Mouse (Mus musculus) cerebellum, adult 2 months (tissue): Measurements from ENCODE around the gene Clps. TPM values are rescaled to one million over a fixed set of nuclear protein-coding genes. Genes with fewer than 3 reads are reported as not detected.

ENCODE experiments used
- DNase-seq, 2 experiments: peaks; one replicate each; pipeline ENCODE4 v3.0.0; 2021
- H3K27ac ChIP-seq: fragments of 200-500 bp; 2 replicates; pipeline ENCODE4 v1.5.1; 2012; ENCODE audit warnings: low read length, control low read depth, inconsistent platforms; ENCODE audit not compliant: insufficient read depth
- H3K27me3 ChIP-seq: fragments of 200-500 bp; 2 replicates; pipeline ENCODE4 v1.6.1; 2012; ENCODE audit warnings: inconsistent platforms, mild to moderate bottlenecking, low read length, moderate library complexity; ENCODE audit not compliant: control insufficient read depth, insufficient read depth
- H3K4me1 ChIP-seq: fragments of 200-500 bp; 2 replicates; pipeline ENCODE4 v1.6.1; 2011; ENCODE audit warnings: low read length; ENCODE audit not compliant: control insufficient read depth, insufficient read depth
- H3K4me3 ChIP-seq: fragments of 200-500 bp; replicated peaks from 2 replicates; pipeline ENCODE3; 2011; ENCODE audit warnings: mild to moderate bottlenecking, low read depth, low read length, control low read depth; ENCODE audit not compliant: insufficient read depth
- CTCF ChIP-seq: fragments of 200-500 bp; IDR thresholded peaks from 2 replicates; pipeline ENCODE4 v1.5.1; 2011; ENCODE audit warnings: low read depth, mild to moderate bottlenecking, control low read depth, low read length, moderate library complexity, borderline replicate concordance; ENCODE audit not compliant: insufficient read depth
- POLR2A ChIP-seq: fragments of 200-500 bp; IDR thresholded peaks from 2 replicates; pipeline ENCODE4 v1.6.1; 2011; ENCODE audit warnings: low read length, control low read depth, borderline replicate concordance; ENCODE audit not compliant: insufficient read depth
- WGBS: fragments of 180-500 bp; shearing (Covaris S2); methylation state at CpG from one replicate; pipeline ENCODE4 v1.1.7; 2018; 5-methylcytosine and 5-hydroxymethylcytosine counted together
- polyA plus RNA-seq: library from polyadenylated mRNA; depleted of rRNA; stranded (reverse); fragments of >200 nt; gene quantifications from 2 replicates; pipeline ENCODE4 v1.2.3, GENCODE M21; 2012

Gene Clps
- polyA plus RNA-seq, 1 experiment: 0.28 TPM

- no peak overlapping the region for H3K4me3 ChIP-seq
- TF ChIP-seq CTCF (no peak), POLR2A (no peak)
- DNase-seq: no peak
- H3K4me1 ChIP-seq: peaks cover 3% of the 10 kb centered on the region; the same call in 1 of the 2 replicates
- no peaks in the 10 kb centered on the region for H3K27me3 ChIP-seq
- no peak overlapping the region for H3K27ac ChIP-seq
- WGBS: 75% methylated on average over 5 of the region's 5 CpGs
These were observed 39.4 kb downstream of the Clps start for GRCm38 (mm10) chr17:28521071-28521726.

GRCm38 (mm10) chr17:28520561-28520960, 40.0 kb downstream of the Clps start:
- DNase-seq: no peak
- H3K4me3 ChIP-seq: no peak overlapping the region
- H3K27ac ChIP-seq: no peak overlapping the region
- H3K4me1 ChIP-seq: peaks cover 3% of the 10 kb centered on the region; the same call in 1 of the 2 replicates
- 93% methylated on average over 4 of the region's 4 CpGs for WGBS
- no peak for TF ChIP-seq POLR2A
- TF ChIP-seq CTCF: no peak
- H3K27me3 ChIP-seq: no peaks in the 10 kb centered on the region

GRCm38 (mm10) chr17:28519827-28520226, 40.7 kb downstream of the Clps start:
- Histone ChIP-seq H3K27me3 (no peaks in the 10 kb centered on the region), H3K27ac (no peak overlapping the region), H3K4me3 (no peak overlapping the region), H3K4me1 (peaks cover 3% of the 10 kb centered on the region; the same call in 1 of the 2 replicates)
- DNase-seq: no peak
- 95% methylated on average over 3 of the region's 3 CpGs for WGBS
- TF ChIP-seq CTCF (peak; percentile 19; the same call in 1 of the 2 replicates), POLR2A (no peak)

GRCm38 (mm10) chr17:28518615-28519071, 41.9 kb downstream of the Clps start:
- no peak for DNase-seq
- Histone ChIP-seq H3K27ac (no peak overlapping the region), H3K4me1 (peaks cover 3% of the 10 kb centered on the region; the same call in 1 of the 2 replicates), H3K4me3 (peak overlapping the region; percentile 42), H3K27me3 (no peaks in the 10 kb centered on the region)
- no peak for TF ChIP-seq POLR2A
- TF ChIP-seq CTCF: no peak
- WGBS: 42% methylated on average over 8 of the region's 8 CpGs

GRCm38 (mm10) chr17:28517956-28518614, 42.5 kb downstream of the Clps start:
- peak overlapping the region; percentile 14; the same call in 1 of the 2 replicates for H3K27ac ChIP-seq
- no peaks in the 10 kb centered on the region for H3K27me3 ChIP-seq
- TF ChIP-seq CTCF: no peak
- TF ChIP-seq POLR2A: no peak
- 2% methylated on average over 44 of the region's 46 CpGs for WGBS
- H3K4me1 ChIP-seq: peaks cover 3% of the 10 kb centered on the region; the same call in 1 of the 2 replicates
- DNase-seq: peak; percentile 83 to 84
- H3K4me3 ChIP-seq: peak overlapping the region; percentile 61

- TF ChIP-seq CTCF (no peak), POLR2A (no peak)
- peaks cover 3% of the 10 kb centered on the region; the same call in 1 of the 2 replicates for H3K4me1 ChIP-seq
- H3K27ac ChIP-seq: peak within 1 kb of the TSS; percentile 14; the same call in 1 of the 2 replicates
- H3K27me3 ChIP-seq: no peaks in the 10 kb centered on the region
- WGBS: 4% methylated on average over 16 of the region's 16 CpGs
- H3K4me3 ChIP-seq: peak within 1 kb of the TSS; percentile 61
- peak in 1 of 2 experiments; percentile 51 for DNase-seq
These were observed 43.1 kb downstream of the Clps start, which contains the start of gene Fkbp5 for GRCm38 (mm10) chr17:28517441-28517955. Gene Fkbp5 (minus strand): TSS chr17:28517527.

GRCm38 (mm10) chr17:28516881-28517280, 43.7 kb downstream of the Clps start:
- DNase-seq: no peak
- peaks cover under 1% of the 10 kb centered on the region; the same call in 1 of the 2 replicates for H3K4me1 ChIP-seq
- no peaks in the 10 kb centered on the region for H3K27me3 ChIP-seq
- TF ChIP-seq POLR2A (no peak), CTCF (no peak)
- no peak overlapping the region for H3K4me3 ChIP-seq
- WGBS: 81% methylated on average over 4 of the region's 4 CpGs
- no peak overlapping the region; the same call in 1 of the 2 replicates for H3K27ac ChIP-seq
